Mouse (Mus musculus) testis, adult 2 months (tissue): ENCODE measurements around the gene Slc22a20.

Experiments
- CTCF ChIP-seq: fragments of 200-500 bp; IDR thresholded peaks from 2 replicates; pipeline ENCODE4 v1.5.1; 2012; ENCODE audit warnings: low read depth, mild to moderate bottlenecking, inconsistent platforms, low read length, moderate library complexity; ENCODE audit not compliant: control insufficient read depth, insufficient read depth, insufficient replicate concordance
- POLR2A ChIP-seq: fragments of 200-500 bp; IDR thresholded peaks from 2 replicates; pipeline ENCODE4 v1.6.1; 2012; ENCODE audit warnings: low read depth, mild to moderate bottlenecking, inconsistent platforms, low read length, moderate library complexity; ENCODE audit not compliant: control insufficient read depth

DNA sequence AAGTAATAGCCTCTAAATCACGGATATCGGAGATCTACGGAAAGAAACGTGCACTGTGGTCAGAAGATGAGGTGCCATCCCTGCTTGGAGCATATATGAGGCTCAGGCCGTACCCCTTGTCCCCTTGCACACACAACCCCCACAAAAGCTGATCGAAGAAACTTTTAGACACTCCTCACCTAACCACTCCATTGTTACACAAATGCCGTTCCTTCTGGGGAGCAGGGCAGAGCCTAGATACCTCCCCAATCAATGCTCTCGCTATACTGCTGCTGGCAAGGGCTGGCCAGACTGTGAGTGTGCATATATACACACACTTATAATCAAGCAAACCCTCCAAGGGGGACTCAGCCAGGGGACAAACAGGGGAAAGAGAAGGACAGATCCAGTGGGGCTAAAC lies 23.2 kb upstream of the Slc22a20 start:
- TF ChIP-seq POLR2A: no peak
- no peak for TF ChIP-seq CTCF
